Mouse (Mus musculus): ENCODE data around the gene Sept9.

Gene Sept9

GRCm38 (mm10) chr11:117199282-117200175 lies at the start of gene Sept9:
Gene Sept9 (plus strand): TSS chr11:117199661.
- no peak for DNase-seq (ENCODE audit: extremely low read depth, low read depth, low spot score)

GRCm38 (mm10) chr11:117150467-117150966 lies 48.9 kb upstream of the Sept9 start:
- DNase-seq (ENCODE audit: extremely low read depth, low read depth, low spot score): no peak

- no peak for DNase-seq (ENCODE audit: extremely low read depth, low read depth, low spot score)
Measured at GRCm38 (mm10) chr11:117151461-117151860, 48.0 kb upstream of the Sept9 start.

GRCm38 (mm10) chr11:117152541-117152940 lies 46.9 kb upstream of the Sept9 start:
- no peak for DNase-seq (ENCODE audit: extremely low read depth, low read depth, low spot score)

DNA sequence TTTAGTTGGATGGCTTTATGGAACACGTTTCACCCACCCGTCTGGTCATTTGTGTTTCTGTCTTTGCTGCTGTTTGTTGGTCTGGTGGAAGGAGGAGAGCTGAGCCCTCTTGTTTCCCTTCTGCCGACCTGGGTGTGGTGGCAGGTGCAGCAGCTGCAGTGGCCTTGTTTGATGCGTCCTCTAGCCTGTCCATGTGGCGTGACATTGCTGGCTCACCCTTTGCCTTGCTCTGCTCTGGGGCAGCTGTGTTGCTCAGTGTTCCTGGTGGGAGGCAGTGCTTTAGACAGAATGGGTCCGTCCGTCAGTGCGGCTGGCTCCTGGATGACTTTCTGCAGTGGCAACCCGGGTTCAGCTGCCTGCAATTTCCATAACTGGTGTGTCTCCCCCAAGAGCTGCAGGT lies 45.9 kb upstream of the Sept9 start:
- DNase-seq (ENCODE audit: extremely low read depth, low read depth, low spot score): no peak

DNA sequence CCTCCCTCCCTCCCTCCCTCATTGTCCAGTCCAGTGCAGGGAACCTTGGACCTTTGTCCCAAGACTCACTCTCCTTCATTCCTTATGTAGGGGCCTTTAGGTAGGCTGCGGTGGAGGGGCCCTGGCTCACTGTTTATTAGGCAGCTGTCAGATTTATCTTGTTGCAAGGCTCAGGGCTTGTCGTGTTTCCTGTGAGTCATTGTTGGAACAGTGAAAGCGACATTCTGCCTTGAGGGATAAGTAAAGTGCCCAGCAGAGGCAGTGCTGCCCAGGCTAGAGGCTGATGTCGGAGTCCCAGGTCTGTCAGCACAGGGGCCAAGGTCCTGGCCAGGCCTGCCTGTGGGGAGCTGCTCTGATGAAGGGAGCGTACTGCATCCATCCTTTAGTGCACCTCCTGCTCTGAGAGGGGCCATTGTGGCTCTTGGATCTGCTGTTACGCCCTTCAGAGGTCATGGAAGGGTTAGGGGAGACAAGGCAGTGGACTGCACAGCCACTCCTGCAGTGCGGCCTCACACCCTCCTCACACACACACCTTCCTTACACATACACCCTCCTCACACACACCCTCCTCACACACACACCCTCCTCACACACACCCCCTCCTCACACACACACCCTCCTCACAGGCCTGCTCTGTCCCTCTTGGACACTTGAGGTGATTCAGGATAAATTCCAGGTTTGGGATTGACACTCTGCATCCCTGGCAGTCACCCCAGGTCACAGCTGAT lies 45.2 kb upstream of the Sept9 start:
- no peak for DNase-seq (ENCODE audit: extremely low read depth, low read depth, low spot score)

GRCm38 (mm10) chr11:117156725-117157124 lies 42.7 kb upstream of the Sept9 start:
- DNase-seq (ENCODE audit: extremely low read depth, low read depth, low spot score): no peak

DNA sequence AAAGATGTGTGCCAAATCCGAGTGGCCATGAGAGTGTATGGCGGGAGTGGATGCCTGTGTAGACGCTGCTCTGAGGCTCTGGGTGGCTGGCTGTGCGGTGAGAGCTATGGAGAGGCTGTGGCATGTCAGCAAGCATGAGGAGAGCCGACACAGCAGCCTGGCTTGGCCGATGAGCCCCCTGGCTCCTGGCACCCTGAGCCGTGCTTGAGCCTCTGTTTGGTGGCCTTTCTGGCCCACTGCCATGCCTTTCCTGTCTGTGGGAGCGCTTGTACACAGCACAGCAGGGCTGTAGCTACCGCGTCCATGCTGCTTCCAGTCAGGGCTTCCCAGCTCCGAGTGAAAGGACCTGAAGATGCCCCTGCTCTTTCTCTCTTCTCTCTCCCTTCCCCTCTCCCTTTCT lies 41.1 kb upstream of the Sept9 start:
- no peak for DNase-seq (ENCODE audit: extremely low read depth, low read depth, low spot score)

DNA sequence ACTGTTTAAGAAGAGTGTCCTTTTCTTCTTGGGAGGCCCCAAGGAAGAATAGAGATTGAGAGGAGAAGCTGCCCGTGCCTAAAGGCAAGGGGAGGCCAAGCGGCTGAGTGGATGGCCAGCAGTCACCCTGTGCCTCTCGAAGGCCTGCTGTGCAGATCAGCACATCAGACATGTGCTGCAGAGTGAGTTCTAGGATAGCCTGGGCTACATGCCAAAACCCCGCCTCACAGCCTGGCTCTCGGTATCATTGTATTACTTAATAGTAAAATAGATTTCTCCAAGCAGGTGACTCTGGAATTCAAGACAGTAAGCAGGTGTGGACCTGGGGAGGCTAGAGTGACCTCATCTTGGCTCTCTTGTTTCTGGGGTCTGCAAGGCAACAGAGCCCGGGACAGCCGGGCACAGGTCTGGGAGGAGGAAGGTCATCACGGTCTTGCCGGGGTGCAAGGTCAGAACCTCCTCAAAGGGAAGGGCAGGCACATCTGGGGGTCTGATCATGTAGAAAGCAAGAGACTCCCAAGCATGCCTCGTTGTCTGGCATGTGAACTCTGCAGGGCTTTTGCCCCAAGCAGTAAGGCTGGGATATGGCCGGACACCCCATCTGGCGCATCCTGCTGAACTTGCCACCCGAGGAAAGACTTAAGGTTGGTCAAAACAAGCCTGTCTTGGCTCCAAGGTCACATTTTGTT lies 40.1 kb upstream of the Sept9 start:
- no peak for DNase-seq (ENCODE audit: extremely low read depth, low read depth, low spot score)

GRCm38 (mm10) chr11:117159946-117160307 lies 39.5 kb upstream of the Sept9 start:
- DNase-seq (ENCODE audit: extremely low read depth, low read depth, low spot score): no peak

DNA sequence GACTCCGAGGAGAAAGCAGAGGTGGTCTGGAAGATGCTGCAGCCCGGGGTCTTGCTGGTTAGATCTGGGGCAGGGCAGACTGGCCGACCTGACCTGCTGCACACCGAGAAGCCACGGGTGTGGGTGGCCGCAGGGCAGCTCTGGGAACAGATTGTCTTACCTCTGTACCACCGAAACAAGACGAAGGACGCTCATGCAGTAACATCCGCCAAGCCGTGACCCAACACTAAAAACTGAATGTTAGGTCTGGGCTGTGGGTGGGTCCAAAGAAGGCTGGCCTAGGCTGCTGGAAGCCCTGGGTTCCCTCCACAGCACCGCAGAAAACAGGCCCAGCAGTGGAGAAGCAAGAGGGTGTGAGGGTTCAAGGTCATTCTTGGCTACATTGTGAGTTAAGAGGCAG lies 38.7 kb upstream of the Sept9 start:
- no peak for DNase-seq (ENCODE audit: extremely low read depth, low read depth, low spot score)

- DNase-seq (ENCODE audit: extremely low read depth, low read depth, low spot score): no peak
Measured at GRCm38 (mm10) chr11:117161574-117161973, 37.9 kb upstream of the Sept9 start.

DNA sequence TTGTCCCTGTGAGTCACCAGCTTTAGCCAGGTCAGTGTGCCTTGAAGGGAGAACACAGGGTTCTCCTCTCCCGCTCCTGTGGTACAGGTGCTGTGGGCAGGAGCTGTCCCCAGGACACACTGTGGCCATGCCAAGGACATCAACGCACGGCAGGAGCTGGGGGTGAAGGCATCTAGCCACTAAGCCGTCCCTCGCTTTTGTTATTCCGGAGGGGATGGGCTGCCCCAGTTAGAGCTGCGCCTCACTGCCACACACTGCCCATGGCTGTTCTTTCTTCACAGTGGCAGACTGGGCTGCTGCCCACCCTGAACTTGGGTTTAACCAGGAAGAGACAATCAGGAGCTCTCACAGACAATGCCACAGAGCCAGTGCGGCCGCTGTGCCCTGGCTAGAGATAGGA lies 36.4 kb upstream of the Sept9 start:
- DNase-seq (ENCODE audit: extremely low read depth, low read depth, low spot score): no peak

- no peak for DNase-seq (ENCODE audit: extremely low read depth, low read depth, low spot score)
Measured at GRCm38 (mm10) chr11:117163771-117164170, 35.7 kb upstream of the Sept9 start.

- no peak for DNase-seq (ENCODE audit: extremely low read depth, low read depth, low spot score)
Measured at GRCm38 (mm10) chr11:117168278-117169087, 31.0 kb upstream of the Sept9 start.

GRCm38 (mm10) chr11:117169088-117169635 lies 30.3 kb upstream of the Sept9 start:
- DNase-seq (ENCODE audit: extremely low read depth, low read depth, low spot score): no peak

DNA sequence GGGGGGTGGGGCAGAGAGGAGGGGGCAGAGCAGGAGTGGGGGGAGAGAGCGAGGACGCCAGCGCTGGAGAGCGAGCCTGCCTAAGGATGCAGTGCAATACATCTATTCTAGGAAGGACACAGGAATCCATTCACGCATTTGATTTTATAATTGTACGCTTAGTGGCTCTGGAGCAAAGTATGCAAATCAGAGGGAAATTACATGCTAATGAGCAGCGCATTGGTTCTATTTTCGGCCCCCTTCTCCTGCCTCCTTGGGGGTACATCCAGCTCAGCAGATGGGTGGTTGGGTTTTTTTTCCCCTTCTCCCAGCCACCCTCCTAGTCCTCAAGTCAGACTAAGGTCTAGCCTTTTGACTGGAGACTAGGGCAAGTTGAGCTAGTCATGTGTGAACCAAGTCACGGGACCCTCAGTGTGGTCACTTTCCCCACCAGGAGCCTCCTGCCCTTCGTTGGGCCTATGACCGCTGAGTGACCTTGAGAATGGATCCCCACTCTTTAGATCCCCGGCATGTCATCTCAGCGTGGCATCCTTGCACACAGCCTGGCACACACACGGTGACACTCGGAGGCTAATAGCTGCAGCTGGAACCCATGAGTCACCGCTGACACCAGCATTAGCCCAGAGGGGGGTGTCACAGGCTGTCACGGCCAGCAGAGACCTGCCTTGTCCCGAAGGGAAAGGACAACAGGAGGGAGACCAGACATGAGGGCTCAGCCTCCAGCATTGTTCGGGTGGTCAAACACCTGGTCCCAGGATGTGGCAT lies 29.5 kb upstream of the Sept9 start:
- DNase-seq (ENCODE audit: extremely low read depth, low read depth, low spot score): no peak

DNA sequence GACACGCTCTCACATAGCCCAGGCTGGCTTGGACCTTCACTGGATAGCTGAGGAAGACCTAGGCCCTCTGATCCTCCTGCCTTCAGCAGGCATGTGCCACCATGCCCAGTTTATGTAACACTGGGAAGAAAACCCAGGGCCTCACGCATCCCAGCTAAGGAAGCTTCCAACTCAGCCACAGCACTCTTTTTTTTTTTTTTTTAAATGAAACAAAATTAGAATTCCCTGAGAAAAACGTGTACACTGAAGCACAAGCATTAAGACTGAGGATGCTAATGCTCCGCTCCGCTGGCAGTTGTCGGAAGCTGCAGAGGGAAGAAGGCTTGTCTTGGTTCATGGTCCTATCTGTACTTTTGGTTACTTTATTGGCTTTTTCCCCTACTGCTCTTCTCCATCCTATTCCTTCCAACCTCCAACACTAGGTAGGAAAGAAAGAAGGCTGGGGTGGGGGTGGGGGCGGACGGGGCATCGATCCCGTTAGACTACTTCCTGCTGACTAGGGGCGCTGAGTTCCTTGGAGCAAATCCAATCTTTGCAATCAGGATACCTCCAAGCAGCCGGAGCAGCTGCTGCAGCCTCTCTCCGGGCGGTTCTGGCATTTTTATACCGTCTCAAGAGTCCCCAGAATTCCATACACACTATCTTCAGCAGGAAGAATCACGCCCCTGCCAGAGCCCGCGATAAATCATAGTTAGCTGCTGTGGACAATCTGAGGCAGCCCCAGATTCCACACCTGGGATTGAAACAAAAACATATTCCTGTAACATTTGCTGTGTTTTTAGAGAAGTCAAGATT lies 25.2 kb upstream of the Sept9 start:
- DNase-seq (ENCODE audit: extremely low read depth, low read depth, low spot score): no peak

DNA sequence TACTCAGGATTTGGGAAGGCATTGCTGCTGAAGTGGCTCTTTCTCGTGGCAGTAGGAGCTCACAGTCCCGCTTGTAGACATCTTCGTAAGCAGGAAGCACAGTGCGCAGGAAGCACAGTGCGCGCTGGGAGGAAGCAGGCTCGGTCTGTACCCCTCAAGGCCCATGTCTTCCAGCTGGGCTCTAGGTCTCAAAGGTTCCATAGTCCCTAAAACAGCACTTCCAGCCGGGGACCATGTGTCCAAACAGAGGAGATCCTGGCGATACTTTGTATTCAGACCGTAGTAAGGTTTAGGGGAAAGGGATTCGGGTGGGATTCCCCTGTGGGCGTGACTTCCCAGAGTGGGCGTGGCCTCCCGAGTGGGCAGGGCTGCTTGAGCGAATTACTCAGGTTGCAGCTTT lies 24.5 kb upstream of the Sept9 start:
- no peak for DNase-seq (ENCODE audit: extremely low read depth, low read depth, low spot score)
